Comparison of ENCODE assay signal across 26 mouse cellular contexts in genomic region chr3:106448995-106449394, GRCm38 (mm10). TPM values are rescaled to one million over a fixed set of nuclear protein-coding genes. Genes with fewer than 3 reads are reported as not detected.
A peak's percentile ranks its signal among the peaks of the same experiment; 100 is the strongest.
DNase-seq lines count a peak whose midpoint lies in the region; ATAC-seq and TF ChIP-seq lines count a peak whose summit lies in the region.
"Had no signal": no experiment of that assay in that cellular context is flagged by ENCODE, and none has a peak within 500 bp of the region (broad histone marks: within the 10 kb centered on the region; RNA-seq: fewer than 3 reads in every experiment).

No protein-coding gene starts in this region.

- no peak for TF ChIP-seq CTCF in hindbrain, postnatal 0 days (IDR thresholded peaks at IDR 0.05; ENCODE audit: low read depth)

- no peaks in the 10 kb centered on the region for H3K27me3 ChIP-seq in hindbrain, embryonic 11.5 days (ENCODE audit: control insufficient read depth, insufficient read depth, low read length)
- H3K27me3 ChIP-seq in hindbrain, postnatal 0 days (ENCODE audit: insufficient read depth, low read length): no peaks in the 10 kb centered on the region
- no peaks in the 10 kb centered on the region for H3K27me3 ChIP-seq in splenic B cell, adult 2 months (ENCODE audit: control insufficient read depth, insufficient read depth, low read length, poor library complexity, severe bottlenecking)
- H3K27me3 ChIP-seq: embryonic facial prominence, embryonic 12.5 days; heart, embryonic 15.5 days; limb, embryonic 15.5 days; liver, embryonic 15.5 days; midbrain, embryonic 12.5 days; stomach, embryonic 15.5 days had no signal

- H3K9ac ChIP-seq in hindbrain, embryonic 11.5 days (ENCODE audit: low read depth, low read length): no peak overlapping the region
- no peak overlapping the region for H3K9ac ChIP-seq in hindbrain, postnatal 0 days (replicated peaks; ENCODE audit: low read length)
- H3K9ac ChIP-seq: embryonic facial prominence, embryonic 12.5 days; heart, embryonic 15.5 days; limb, embryonic 15.5 days; liver, embryonic 15.5 days; midbrain, embryonic 12.5 days; stomach, embryonic 15.5 days had no signal

- H3K27ac ChIP-seq in hindbrain, embryonic 11.5 days (ENCODE audit: low read depth, low read length): no peak overlapping the region
- no peak overlapping the region for H3K27ac ChIP-seq in hindbrain, postnatal 0 days
- H3K27ac ChIP-seq: embryonic facial prominence, embryonic 12.5 days; gastrocnemius, adult 2 months; heart, embryonic 15.5 days; left cerebral cortex, adult 2 months; limb, embryonic 15.5 days; liver, embryonic 15.5 days; midbrain, embryonic 12.5 days; stomach, embryonic 15.5 days had no signal

- ATAC-seq in hindbrain, embryonic 11.5 days (ENCODE audit: low FRiP score): peak; percentile 25; the same call in 1 of the 2 replicates
- ATAC-seq in hindbrain, postnatal 0 days: no peak
- ATAC-seq in granulocyte monocyte progenitor cell, adult 5-6 weeks (replicated peaks; ENCODE audit: poor library complexity, severe bottlenecking): peak; percentile 55

- no peaks in the 10 kb centered on the region for H3K36me3 ChIP-seq in hindbrain, embryonic 11.5 days (ENCODE audit: control insufficient read depth, insufficient read depth, low read length)
- H3K36me3 ChIP-seq in hindbrain, postnatal 0 days (ENCODE audit: insufficient read depth, low read length): no peaks in the 10 kb centered on the region
- no peaks in the 10 kb centered on the region for H3K36me3 ChIP-seq in splenic B cell, adult 2 months (ENCODE audit: control insufficient read depth, insufficient read depth, low read length, poor library complexity, severe bottlenecking)
- H3K36me3 ChIP-seq: embryonic facial prominence, embryonic 12.5 days; heart, embryonic 15.5 days; limb, embryonic 15.5 days; liver, embryonic 15.5 days; midbrain, embryonic 12.5 days; stomach, embryonic 15.5 days had no signal

- intact Hi-C loops in heart, postnatal 25 days (cut with DNase I): loop anchor here (2.0 to 5.0 kb wide), 2 partner anchors 456 to 777 kb away; no protein-coding TSS in a partner anchor

- no peak overlapping the region for H3K4me2 ChIP-seq in hindbrain, embryonic 11.5 days (replicated peaks; ENCODE audit: low read depth, low read length)
- no peak overlapping the region for H3K4me2 ChIP-seq in hindbrain, postnatal 0 days (ENCODE audit: low read depth, low read length)
- H3K4me2 ChIP-seq: embryonic facial prominence, embryonic 12.5 days; heart, embryonic 15.5 days; limb, embryonic 15.5 days; liver, embryonic 15.5 days; midbrain, embryonic 12.5 days; stomach, embryonic 15.5 days had no signal

- no peak overlapping the region for H3K4me3 ChIP-seq in hindbrain, embryonic 11.5 days (ENCODE audit: low read depth, low read length)
- no peak overlapping the region for H3K4me3 ChIP-seq in hindbrain, postnatal 0 days (ENCODE audit: low read length)
- H3K4me3 ChIP-seq: embryonic facial prominence, embryonic 12.5 days; gastrocnemius, adult 2 months; heart, embryonic 15.5 days; left cerebral cortex, adult 2 months; limb, embryonic 15.5 days; liver, embryonic 15.5 days; midbrain, embryonic 12.5 days; stomach, embryonic 15.5 days had no signal

- no peaks in the 10 kb centered on the region for H3K9me3 ChIP-seq in hindbrain, embryonic 11.5 days (ENCODE audit: control insufficient read depth, low read length)
- no peaks in the 10 kb centered on the region for H3K9me3 ChIP-seq in hindbrain, postnatal 0 days (ENCODE audit: low read length)
- H3K9me3 ChIP-seq: embryonic facial prominence, embryonic 12.5 days; heart, embryonic 15.5 days; limb, embryonic 15.5 days; liver, embryonic 15.5 days; midbrain, embryonic 12.5 days; stomach, embryonic 15.5 days had no signal

- no peaks in the 10 kb centered on the region for H3K4me1 ChIP-seq in hindbrain, embryonic 11.5 days (replicated peaks; ENCODE audit: control insufficient read depth, insufficient read depth, low read length)
- H3K4me1 ChIP-seq in hindbrain, postnatal 0 days (ENCODE audit: insufficient read depth, low read length): no peaks in the 10 kb centered on the region
- H3K4me1 ChIP-seq: embryonic facial prominence, embryonic 12.5 days; heart, embryonic 15.5 days; limb, embryonic 15.5 days; liver, embryonic 15.5 days; midbrain, embryonic 12.5 days; stomach, embryonic 15.5 days had no signal

- no peak for DNase-seq in hindbrain, embryonic 11.5 days (ENCODE audit: low spot score)
- DNase-seq in hindbrain, postnatal 0 days (ENCODE audit: low spot score): no peak
- DNase-seq in thymus, postnatal 14 days: peak; percentile 25
- DNase-seq in thymus, postnatal 36 days: no peak
- DNase-seq in splenic B cell, adult 2 months (ENCODE audit: low read depth, low spot score): peak; percentile 20
- DNase-seq in spleen, adult 12 weeks (ENCODE audit: low spot score): no peak
- DNase-seq in heart, postnatal 25 days (ENCODE audit: low spot score): no peak
- DNase-seq: gastrocnemius, adult 2 months had no signal

RNA-seq across cellular contexts. Expression of gene Dennd2d, which starts 33.2 kb away (rescaled TPM):
- 0.29 and 0.77 TPM in 2 replicates for polyA plus RNA-seq in hindbrain, embryonic 11.5 days (2014; fragmentation: Nextera tagmentation; extraction: Ambion mirVana)
- 1.1 and 1.7 TPM in 2 replicates for total RNA-seq in hindbrain, postnatal 0 days (2014; rRNA removed)
- polyA plus RNA-seq in hindbrain, postnatal 0 days (2015; fragmentation: Nextera tagmentation; extraction: Ambion mirVana): 1.0 and 1.2 TPM in 2 replicates
- total RNA-seq in granulocyte monocyte progenitor cell, adult 5-6 weeks (2014; fragmentation: Nextera tagmentation): 22.1 and 26.3 TPM in 2 replicates
- 18.8 and 26.5 TPM in 2 replicates for total RNA-seq in granulocyte monocyte progenitor cell, adult 5-6 weeks (2017)
- under 1 TPM; 0.70 to 0.89 TPM for total RNA-seq in heart, postnatal 25 days (2021)

RNA-seq across cellular contexts. Expression of gene Chil6, which starts 43.0 kb away (rescaled TPM):
- polyA plus RNA-seq in hindbrain, embryonic 11.5 days (2014; fragmentation: Nextera tagmentation; extraction: Ambion mirVana): not detected in 2 replicates
- total RNA-seq in hindbrain, postnatal 0 days (2014; rRNA removed): not detected in 2 replicates
- not detected in 2 replicates for polyA plus RNA-seq in hindbrain, postnatal 0 days (2015; fragmentation: Nextera tagmentation; extraction: Ambion mirVana)
- total RNA-seq in granulocyte monocyte progenitor cell, adult 5-6 weeks (2014; fragmentation: Nextera tagmentation): not detected in 2 replicates
- total RNA-seq in granulocyte monocyte progenitor cell, adult 5-6 weeks (2017): not detected in 2 replicates
- total RNA-seq in heart, postnatal 25 days (2021): not detected
- total RNA-seq: adrenal gland, postnatal 36 days; common myeloid progenitor, adult 5-6 weeks; gastrocnemius, adult 2 months; gastrocnemius, postnatal 4 days; heart, postnatal 4 days; left cerebral cortex, adult 2 months; left cerebral cortex, postnatal 4 days had no signal
- polyA plus RNA-seq: embryonic facial prominence, embryonic 12.5 days; forebrain, embryonic 14.5 days; heart, embryonic 15.5 days; hindbrain, embryonic 16.5 days; kidney, embryonic 16.5 days; limb, embryonic 15.5 days; liver, embryonic 15.5 days; lung, embryonic 16.5 days; midbrain, embryonic 12.5 days; neural tube, embryonic 11.5 days; stomach, embryonic 15.5 days had no signal

Comparison
In these comparisons a context has a peak if more than half of its experiments do, and no peak if none do; other contexts are left out.
1. DNase-seq: peak in thymus, postnatal 14 days (single experiment) and splenic B cell, adult 2 months (single experiment); none in hindbrain, embryonic 11.5 days (single experiment), hindbrain, postnatal 0 days (single experiment), thymus, postnatal 36 days (0 of 2), spleen, adult 12 weeks (single experiment) and heart, postnatal 25 days (single experiment).